Mouse (Mus musculus): ENCODE results near the gene Degs1.
A peak's percentile ranks its signal among the peaks of the same experiment; 100 is the strongest.

Gene Degs1

DNA sequence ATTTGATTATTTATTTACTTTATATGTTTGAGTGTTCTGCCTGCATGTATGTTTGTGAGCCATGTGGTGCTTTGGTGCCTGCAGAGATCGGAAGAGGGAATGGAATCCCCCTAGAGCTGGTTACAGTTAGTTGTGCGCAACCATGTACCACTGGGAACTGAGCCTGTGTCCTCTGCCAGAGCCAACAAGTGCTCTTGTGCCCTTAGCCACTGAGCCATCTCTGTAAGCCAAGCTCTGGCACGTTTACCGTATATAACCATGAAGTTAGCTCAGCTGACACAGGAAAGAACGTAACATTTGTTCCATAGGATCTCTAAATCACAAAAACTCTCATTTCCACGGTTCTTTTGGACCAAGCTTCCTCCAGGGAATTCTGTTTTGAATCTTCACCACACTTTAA, 2.6 kb downstream of the Degs1 start:
- no peak for DNase-seq

DNA sequence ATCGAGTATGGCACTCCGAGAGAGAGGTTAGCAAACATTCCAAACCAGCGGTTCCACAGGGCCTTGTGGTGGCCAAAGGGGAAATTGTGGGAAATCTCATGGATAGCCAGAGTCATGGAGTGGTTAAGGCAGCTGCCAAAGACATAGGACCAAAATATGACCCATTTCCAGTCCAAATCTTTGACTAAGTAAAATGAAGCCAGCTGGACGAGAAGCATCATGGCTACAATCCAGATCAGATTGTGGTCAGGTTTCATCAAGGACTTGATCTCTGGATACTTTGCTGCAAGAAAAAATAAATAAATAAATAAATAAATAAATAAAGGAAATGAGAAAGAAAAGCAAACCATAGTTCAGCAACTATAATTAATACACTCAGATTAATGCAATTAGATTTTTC, 3.2 kb downstream of the Degs1 start:
- DNase-seq: no peak

DNA sequence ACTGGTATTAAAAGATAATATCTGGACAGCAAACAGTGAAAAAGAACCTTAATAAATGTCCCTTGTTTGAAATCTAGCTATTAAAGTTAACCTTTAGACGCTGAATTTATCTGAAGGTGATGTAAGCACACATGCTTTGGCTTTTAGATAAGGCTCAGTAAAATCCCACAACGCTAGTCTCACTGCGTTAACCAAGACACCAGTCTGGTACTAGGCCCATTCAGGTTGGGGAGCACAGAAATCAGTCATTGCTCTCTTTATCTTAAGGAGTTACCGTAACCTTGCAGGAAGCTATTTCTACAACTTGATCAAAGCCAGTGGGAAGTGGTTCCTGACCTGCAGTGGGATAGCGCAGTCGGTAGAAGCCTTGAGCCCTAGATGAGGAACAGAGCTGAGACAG, 7.5 kb downstream of the Degs1 start:
- DNase-seq: no peak

DNA sequence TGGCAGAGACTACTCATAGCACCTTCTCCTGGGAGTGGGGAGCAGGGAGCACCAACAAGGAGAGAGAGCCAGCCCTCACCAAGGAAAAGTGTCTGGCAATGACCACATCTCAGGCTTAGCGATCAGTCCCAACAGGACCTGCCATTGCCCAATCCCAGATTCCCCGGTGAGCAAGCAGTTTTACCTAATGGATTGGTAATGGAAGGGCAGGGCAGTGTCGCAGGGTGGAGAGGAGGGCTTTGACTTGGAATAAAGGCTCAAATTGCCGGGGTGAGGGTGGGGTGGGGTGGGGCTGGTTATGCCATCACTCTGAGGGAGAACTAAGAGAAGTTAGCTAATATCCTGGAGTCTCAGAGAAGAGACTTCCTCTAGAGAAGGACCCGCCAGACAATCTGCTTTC, 11.0 kb downstream of the Degs1 start:
- DNase-seq: no peak

DNA sequence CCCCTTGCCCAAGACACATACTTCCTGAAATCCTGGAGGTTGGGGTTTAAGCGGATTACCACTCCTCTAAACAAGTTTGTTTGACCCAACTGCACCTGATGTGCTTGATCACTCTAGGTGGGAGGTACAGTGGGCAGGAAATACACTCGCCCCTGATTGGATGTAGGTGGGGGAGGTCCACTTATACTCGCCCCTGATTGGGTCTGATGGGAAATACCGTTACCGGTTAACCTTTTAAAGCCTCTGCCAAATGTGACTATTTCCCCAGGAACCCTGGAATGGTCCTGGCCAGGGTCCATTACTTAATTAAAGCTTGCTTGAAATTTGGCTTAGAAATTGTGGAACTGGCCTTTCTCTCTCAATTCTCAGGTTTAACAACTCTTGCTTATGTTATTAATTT, 11.5 kb downstream of the Degs1 start:
- no peak for DNase-seq

DNA sequence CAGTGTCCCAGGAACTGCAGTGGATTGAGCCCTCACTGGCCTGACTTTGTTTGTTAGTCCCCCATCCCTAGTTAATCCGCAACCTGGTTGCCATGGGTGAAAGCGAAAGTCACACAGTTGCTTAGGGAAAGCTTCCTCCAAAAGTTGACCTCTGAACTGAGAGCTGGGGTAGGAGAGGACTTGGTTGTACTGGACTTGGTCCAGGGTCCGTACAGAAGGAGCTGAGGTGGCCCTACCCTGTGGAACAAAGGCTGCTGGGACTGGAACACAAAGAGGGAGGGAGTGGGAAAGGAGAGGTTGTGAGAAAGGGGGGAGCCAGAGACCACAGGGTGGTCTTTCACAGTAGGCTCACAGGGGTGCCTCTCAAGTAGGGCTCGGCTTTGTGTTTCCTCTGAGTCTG, 14.3 kb downstream of the Degs1 start:
- DNase-seq: no peak

DNA sequence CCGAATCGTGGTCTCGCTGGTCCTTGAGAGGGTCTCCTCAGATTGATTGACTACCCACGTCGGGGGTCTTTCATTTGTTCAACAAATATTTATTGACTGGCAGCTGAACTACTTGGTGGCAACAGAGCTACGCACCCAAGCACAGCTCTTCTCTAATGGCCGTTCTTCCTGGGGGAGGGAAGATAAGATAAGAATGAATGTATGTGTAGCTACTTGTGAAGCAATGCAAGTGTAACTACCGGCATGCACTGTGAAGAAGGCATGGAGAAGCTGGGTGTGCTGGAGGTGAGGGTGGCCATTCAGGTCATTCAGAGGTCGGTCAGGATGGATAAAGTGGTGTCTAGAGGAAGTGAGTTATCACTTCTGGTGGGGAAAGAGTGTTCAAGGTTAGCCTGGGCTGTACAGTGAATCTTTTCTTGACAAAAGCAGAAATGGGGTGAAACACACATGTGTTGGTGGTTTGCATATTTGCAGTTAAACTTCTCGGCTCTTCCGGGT, 16.5 kb downstream of the Degs1 start:
- DNase-seq: no peak

DNA sequence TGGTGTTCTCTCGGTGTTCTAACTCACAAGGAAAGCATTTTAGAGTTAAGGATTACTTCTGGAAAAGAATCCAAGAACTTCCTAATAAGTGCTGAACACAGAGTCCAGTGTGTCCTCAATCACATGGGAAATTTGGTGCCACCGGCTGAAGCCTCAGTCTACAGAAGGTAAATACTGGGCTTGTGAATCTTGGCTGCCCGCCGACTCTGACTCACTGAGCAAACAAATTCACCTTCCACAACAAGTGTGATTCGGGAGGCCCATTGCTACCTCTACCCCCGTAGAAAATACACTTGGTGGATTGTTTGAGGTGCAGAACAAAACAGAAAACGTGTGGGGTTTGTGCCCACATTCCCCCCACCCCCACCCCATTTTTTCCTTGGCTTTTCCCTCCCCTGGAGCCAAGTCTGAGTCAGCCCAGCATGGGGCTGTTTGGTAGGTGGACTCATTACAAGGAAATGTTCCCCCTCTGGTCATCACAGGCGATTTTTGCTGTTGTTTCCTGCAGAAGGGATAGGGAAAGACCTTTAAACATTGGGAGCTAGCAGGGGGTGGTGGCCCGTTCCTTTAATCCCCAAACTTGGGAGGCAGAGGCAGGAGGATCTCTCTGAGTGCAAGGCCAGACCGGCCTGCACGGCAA, 26.4 kb downstream of the Degs1 start:
- no peak for DNase-seq

DNA sequence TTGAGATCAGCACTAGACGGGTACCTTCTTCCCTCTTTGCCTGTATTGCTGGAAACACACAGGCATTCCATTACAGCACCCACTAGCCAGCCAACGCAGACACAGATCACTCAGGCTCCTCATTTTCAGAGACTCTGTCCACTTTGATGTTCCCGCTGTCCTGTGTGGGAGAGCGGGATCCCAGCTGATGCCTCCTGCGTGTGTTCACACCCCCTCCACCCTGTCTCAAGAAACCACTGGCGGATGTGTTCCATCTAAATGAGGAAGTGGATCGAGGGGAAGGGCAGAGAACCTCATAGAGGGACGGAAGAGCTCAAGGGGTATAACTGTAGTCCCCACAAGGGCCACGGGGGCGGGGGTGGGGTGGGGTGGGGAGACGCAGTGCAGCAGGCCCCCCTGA, 27.6 kb downstream of the Degs1 start:
- peak; percentile 40 to 43 for DNase-seq

DNA sequence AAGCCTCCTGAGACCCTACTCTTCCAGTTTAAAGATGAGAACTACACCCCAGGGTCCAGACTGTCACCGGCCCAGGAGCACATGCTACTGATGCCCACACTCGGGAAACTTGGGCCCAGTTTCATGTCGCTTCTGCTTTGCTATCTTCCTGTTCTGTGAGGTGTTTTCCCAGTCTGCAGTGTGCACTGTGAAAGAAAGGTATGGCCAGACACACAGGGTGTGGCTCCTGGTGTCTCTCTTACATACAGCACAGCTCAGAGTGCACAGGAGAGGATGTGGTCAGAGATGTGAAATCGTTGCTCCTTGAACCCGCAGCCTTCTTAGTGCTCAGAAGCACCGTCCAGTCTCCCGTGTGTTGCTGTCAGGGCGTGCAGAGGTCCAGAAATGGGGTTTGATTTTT, 28.0 kb downstream of the Degs1 start:
- DNase-seq: peak; percentile 36 to 49

DNA sequence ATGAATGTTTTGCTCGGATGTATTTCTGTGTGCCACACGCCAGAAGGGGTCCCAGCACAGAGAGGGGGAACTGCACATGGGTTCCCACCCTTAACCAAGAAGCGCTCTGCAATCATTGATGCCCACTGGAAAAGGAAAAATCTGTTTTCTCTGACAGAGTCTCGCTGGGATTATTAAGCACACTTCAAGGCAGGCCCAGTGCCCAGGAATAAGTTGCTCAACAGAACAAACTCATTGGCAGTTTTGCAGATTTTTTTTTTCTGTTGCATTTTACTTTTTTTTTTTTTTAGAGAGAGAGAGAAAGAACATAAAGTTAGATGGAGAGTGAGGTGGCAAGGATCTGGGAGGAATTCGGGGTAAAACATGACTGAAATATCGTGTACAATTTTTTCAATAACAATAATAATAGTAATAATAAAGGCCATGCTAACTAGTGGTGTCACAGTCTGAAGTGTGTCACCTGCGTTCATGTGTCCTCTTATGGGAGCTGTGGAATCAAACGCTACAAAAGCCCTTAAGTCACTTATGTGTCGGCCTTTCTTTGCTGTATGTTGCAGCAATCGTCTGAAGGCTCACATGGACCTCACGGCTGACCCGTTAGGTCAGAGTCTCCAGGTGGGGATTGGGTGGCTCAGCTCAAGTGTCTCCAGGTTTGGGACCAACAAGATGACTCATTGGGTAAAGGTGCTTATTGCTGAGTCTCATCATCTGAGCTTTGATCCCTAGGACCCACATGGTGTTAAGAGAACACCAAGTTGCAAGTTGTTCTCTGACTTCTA, 28.7 kb downstream of the Degs1 start:
- no peak for DNase-seq

DNA sequence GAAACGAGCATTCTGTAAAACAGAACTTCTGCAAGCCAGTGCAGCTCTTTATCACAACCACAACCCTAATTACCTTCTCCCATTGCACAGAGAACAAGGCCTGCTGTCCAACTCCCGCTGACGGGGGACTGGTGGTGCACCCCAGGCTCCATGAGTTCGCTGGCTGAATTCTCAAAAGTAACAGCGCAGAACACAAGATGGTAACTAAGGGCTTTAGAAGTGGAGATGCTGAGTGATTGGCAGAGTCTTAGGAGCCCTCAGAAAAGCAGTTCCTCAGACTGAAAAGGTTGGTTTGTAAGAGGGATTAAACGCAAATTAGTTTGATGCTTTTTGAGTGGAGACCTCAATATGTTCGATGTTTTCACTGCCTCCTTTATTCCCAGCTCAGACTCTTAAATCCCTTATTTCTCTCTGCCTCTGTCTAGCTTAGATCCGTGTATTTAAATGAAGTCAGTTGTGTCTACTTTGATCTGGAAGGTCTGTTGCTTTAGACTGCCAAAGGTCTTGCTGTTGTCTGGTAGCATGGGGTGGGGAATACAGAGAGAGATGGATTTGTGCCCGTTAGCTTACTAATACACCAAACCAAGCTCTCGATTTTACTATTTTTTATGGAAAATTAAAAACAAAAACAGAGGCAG, 30.0 kb downstream of the Degs1 start:
- DNase-seq: no peak

DNA sequence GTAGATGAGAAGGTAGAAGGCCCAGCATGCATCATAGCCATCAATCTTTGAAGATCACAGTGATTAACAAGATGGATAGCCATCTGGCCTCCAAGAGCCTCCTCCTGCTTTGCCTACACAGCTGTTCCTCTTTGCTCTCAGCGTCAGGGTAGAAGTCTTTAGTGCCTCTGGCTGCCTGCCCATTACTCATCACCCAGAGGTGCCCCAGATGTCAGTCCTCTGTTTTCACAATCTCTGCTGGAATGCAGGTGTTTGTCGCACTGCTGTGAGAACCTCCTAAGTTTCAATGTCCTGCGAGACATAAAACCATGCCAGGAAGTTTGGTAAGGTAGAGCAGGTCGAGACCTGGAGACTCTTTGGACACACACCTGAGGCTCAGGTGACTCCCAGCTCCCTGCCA, 31.9 kb downstream of the Degs1 start:
- DNase-seq: no peak

DNA sequence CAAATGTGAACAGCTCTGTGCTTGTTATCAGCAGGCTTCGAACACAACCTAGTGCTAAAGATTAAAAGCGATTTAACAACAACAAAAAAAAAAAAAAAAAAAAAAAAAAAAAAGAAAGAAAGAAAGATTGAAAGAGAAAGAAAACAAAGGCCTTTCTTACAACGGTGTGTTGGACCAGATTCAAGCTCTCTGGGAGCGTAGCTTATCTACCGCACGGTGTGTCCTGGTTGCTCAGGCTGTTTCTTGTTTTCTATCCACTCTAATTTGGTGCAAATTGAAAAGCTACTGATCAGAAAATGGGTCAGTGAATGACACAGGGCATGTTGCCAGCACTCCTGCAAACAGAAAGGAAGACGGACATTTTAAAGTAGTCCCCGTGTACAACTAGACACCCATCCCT, 33.3 kb downstream of the Degs1 start:
- no peak for DNase-seq

DNA sequence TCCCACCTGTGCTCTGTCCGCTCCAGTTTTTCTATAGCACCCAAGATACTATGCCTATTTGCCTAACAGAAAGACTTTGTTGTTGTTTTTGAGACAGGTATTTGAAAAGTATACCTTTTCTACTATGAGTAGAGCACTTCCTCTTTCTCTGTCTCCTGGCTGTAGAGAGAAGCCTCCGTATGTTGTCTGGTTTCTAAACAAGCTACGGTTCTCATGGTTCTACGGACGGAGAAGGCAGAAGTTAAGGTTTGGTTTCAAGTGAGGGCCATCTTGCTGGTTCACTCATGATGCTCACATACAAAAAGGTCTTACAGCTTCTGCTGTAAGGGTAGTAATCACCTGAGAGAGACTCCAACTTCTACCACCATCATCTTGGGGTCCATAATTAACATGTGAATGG, 37.6 kb downstream of the Degs1 start:
- no peak for DNase-seq

DNA sequence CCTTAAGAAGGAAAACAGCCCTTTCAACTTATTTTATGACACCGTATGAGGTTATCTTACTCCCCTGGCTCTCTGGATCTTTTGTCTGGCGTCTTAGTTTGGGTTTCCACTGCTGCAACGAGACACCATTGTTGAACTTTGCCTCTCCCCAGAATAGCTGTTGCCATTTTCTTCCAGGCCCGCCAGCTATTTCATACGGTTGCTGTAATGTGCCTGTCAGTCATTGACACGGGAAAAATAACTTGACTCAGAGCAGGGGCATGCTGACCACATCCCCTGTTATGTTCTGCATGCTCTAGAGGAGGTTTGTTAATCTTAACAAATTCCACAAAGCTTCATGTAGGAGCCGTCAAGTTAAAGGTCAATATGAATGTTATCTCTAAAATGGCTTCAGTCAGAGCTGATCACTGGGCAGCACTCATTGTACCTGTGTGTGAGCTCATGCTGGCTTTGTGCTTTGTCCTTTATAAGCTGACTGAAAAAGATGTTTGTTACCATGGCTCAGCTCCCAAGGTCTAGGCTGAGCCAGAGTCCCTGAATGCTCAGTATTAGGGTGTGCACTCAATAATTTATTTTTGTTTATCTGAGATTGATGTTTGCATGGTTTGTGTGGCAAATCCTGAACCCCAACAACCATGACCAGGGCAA, 44.4 kb downstream of the Degs1 start:
- no peak for DNase-seq

DNA sequence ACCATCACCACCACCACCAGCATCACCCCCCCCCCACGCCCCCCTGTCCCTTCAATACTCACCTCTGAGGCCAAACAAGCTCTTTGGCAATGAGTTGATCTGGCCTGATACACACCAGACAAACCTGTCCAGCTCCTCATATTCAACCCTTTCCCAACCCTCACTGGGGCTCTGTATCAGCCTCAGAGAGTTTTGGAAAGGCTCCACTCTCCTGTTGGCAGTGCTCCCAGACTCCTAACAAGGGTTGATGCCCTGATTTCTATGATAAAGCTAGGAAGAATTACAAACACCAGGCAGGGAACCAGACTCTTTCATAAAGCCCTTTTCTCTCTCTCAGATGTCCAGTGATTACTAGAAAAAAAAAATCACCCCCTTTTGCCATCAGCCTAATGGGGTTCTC, 45.2 kb downstream of the Degs1 start:
- no peak for DNase-seq

DNA sequence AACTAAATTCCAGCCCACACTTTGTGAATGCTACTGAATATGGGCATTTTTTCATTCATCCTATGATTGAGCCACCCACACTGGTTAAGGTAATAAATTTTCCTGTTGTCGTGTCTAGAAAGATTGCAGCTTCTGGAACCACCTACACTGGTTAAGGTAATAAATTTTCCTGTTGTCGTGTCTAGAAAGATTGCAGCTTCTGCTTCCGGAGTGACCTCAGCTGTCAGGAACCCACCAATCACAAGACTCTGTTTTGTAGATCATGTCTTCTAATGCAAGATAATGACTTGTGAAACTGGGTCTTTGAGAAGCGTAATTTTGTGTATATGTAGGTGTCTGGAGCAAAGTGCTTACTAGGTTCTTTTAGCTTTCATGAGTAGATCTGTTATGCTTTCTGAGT, 47.4 kb downstream of the Degs1 start:
- no peak for DNase-seq

DNA sequence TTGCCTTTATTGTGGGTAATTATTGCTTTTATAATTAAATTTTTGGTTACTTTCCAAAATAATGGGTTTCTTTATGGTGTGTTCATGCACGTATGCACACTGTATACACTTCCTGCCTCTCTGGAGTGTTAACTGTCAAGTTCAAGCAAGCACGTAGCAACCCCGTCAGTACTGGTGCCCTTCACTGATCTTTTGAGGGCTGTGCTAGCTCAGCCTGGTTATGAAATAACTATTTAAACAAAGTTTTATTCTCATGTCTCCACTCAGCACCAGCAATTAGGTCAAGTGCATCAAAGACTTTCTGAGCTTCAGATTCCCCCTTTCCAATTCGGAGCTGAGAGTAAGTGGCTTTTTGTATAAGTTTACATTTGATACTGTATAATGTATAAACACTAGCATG, 53.2 kb downstream of the Degs1 start:
- no peak for DNase-seq

DNA sequence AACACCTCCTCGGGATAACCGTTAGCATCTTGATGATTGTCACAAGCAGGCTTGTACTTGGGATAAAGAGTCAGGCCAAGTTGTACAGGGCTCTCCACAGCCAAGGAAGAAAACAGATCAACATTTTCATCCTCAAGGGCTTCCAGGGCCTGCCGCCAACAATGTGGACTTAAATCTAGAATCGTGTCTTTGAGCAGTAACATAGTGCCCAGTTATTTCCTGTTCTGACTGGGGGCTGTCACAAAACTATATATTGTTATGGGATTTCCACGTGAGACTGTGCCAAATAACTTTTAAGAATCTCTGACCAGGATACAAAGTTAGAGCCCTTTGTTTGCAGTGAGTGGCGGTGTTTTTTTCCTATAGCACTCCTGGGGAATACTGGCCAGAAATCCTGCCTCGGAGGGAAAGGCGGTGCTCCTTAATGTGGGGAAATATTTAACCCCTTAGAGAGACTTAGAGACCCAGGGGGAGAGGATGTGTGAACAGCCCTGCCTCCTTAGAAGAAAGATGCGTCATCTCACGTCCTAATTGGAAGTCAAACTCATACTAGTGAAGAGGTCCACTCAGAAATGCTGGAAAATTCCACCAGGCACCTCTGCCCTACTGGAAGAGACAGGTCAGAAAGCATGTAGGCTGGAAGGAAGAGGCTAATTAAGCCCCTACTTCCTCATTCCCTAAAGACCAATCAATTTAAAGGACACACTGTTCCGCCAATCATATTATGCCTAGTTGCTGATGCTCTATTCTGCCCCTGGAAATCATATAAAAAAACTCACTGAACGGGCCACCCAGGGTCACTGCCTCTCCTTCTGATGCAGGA, 55.3 kb downstream of the Degs1 start:
- no peak for DNase-seq

DNA sequence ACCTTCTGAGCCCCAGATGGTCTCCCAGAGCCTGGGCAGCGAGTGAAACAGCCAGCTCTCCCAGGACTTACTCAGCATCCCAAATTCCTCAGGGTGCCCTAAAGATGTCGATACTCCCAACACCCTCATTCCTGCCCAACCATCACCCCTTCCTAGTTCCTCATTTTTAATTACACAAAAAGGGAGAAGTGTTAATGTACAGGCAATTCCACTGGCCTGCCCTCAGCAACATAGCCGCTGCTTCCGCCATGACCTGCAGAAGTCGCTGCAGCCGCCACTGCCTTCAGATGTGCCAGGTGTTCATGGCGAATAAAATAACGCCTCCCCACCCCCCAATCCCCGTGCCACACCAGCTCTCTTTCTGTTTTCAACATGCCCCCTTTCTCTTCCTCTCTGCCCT, 56.3 kb downstream of the Degs1 start:
- peak in 1 of 2 experiments; percentile 22 for DNase-seq
